Mouse (Mus musculus): ENCODE data around the gene Fgd3. TPM values are rescaled to one million over a fixed set of nuclear protein-coding genes. Genes with fewer than 3 reads are reported as not detected.
A peak's percentile ranks its signal among the peaks of the same experiment; 100 is the strongest.

The Fgd3 gene
- polyA plus RNA-seq (2015; fragmentation: Nextera tagmentation; extraction: Ambion mirVana), result 2.7 and 3.2 TPM in 2 replicates

DNA sequence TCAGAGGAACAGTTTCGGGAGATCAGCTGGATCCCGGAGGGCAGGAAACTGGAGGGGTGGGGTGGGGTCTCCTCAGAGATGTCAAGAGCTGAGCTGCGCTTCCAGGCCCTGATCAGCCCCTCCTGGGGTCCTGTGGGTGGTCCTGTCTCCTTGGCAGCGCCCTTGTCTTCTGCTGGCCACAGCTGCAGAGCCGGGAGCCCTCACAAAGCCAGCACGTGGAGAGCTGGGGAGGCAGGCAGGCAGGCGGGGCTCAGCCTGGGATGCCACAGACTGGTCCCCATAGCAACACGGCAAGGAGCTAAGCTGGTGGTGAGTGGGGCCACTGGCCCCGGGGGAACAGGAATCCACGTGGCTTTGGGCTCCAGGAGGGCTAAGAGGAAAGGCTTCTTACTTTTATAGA is at the start of gene Fgd3:
Gene Fgd3, minus strand, starts transcription at position 272 of the 400 bp plus-strand sequence.
- peaks cover 25% of the 10 kb centered on the region for H3K4me1 ChIP-seq (ENCODE audit: control insufficient read depth, insufficient read depth, low read length)
- H3K9me3 ChIP-seq (replicated peaks; ENCODE audit: control insufficient read depth, low read length, poor library complexity, severe bottlenecking), result no peaks in the 10 kb centered on the region
- H3K9ac ChIP-seq (ENCODE audit: low read depth, low read length), result peak within 1 kb of the TSS; percentile 63
- peak within 1 kb of the TSS; percentile 41 for H3K4me3 ChIP-seq (ENCODE audit: low read depth, low read length)
- 0 out of 2 replicates have a peak, but pooled peaks cover 2% of the 10 kb centered on the region for H3K36me3 ChIP-seq (ENCODE audit: control insufficient read depth, insufficient read depth, low read length)
- ATAC-seq, result peak; percentile 95
- peaks cover 13% of the 10 kb centered on the region; the same call in 1 of the 2 replicates for H3K27me3 ChIP-seq (ENCODE audit: control insufficient read depth, insufficient read depth, low read depth, low read length)
- WGBS, result under 1% methylated on average over 10 of the region's 10 CpGs
- peak within 1 kb of the TSS; percentile 15 for H3K27ac ChIP-seq (ENCODE audit: low read length)
- H3K4me2 ChIP-seq (ENCODE audit: low read length), result peak within 1 kb of the TSS; percentile 75

DNA sequence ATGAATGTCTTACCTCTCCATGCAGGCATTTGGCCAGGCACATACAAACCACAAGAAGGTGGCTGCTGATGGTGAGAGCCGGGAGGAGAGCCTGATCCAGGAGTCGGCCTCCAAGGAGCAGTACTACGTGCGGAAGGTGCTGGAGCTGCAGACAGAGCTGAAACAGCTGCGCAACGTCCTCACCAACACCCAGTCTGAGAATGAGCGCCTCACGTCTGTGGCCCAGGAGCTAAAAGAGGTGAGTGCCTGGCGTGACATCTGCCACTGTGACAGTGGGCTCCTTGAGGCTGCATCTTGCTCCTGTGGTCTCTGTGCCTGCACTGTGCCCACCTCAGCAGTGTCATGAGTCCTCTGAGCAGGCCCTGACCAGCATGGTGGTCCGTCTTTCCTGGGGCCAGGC is 49.3 kb upstream of the Fgd3 start:
- no peaks in the 10 kb centered on the region for H3K9me3 ChIP-seq (replicated peaks; ENCODE audit: control insufficient read depth, low read length, poor library complexity, severe bottlenecking)
- H3K4me1 ChIP-seq (ENCODE audit: control insufficient read depth, insufficient read depth, low read length), result no peaks in the 10 kb centered on the region
- no peak overlapping the region for H3K9ac ChIP-seq (ENCODE audit: low read depth, low read length)
- no peak overlapping the region for H3K4me2 ChIP-seq (ENCODE audit: low read length)
- H3K36me3 ChIP-seq (ENCODE audit: control insufficient read depth, insufficient read depth, low read length), result peaks cover 15% of the 10 kb centered on the region; the same call in 1 of the 2 replicates
- H3K4me3 ChIP-seq (ENCODE audit: low read depth, low read length), result no peak overlapping the region
- no peak for ATAC-seq
- no peaks in the 10 kb centered on the region for H3K27me3 ChIP-seq (ENCODE audit: control insufficient read depth, insufficient read depth, low read depth, low read length)
- WGBS, result 95% methylated on average over 10 of the region's 10 CpGs
- H3K27ac ChIP-seq (ENCODE audit: low read length), result no peak overlapping the region

DNA sequence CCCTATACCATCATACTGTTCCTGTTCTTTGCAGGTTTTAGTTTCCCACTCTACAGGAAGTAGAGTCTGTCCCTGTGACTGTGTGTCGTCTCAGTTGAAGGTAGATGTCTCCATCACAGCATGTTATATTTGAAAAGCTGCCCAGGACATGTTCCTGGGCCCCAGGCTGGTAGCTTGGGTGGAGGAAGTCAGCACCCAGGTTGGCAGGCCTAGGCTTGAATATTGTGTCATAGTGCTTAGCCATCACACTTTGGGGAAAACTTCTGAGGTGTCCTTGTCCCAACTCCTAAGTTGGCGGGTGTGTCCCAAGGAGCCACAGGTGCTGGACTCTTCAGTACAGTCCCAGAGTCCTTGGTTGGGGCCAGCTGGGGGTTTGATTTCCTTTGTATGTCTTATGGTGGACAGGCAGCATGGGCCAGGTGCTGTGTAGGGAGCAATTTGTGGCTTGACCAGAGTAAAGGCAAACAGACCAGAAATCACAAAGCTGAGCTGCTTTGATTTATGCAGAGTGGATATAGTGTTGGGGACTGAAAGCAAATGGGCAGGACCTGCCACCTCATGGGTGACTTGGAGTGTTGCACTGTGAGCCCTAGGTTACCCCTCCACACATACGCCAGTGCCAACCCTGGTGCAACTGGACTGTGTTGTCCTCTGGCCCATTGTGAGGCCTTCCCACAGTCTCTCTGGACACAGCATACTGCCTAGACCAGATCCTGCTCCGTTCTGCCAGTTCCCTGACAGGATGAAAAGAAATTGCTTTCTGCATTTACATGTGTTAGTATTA is 47.7 kb upstream of the Fgd3 start:
- H3K4me1 ChIP-seq (ENCODE audit: control insufficient read depth, insufficient read depth, low read length), result no peaks in the 10 kb centered on the region
- H3K4me3 ChIP-seq (ENCODE audit: low read depth, low read length), result no peak overlapping the region
- H3K36me3 ChIP-seq (ENCODE audit: control insufficient read depth, insufficient read depth, low read length), result peaks cover 15% of the 10 kb centered on the region; the same call in 1 of the 2 replicates
- ATAC-seq, result no peak
- H3K9ac ChIP-seq (ENCODE audit: low read depth, low read length), result no peak overlapping the region
- no peak overlapping the region for H3K4me2 ChIP-seq (ENCODE audit: low read length)
- 82% methylated on average over 4 of the region's 4 CpGs for WGBS
- H3K27me3 ChIP-seq (ENCODE audit: control insufficient read depth, insufficient read depth, low read depth, low read length), result no peaks in the 10 kb centered on the region
- no peaks in the 10 kb centered on the region for H3K9me3 ChIP-seq (replicated peaks; ENCODE audit: control insufficient read depth, low read length, poor library complexity, severe bottlenecking)
- no peak overlapping the region for H3K27ac ChIP-seq (ENCODE audit: low read length)

DNA sequence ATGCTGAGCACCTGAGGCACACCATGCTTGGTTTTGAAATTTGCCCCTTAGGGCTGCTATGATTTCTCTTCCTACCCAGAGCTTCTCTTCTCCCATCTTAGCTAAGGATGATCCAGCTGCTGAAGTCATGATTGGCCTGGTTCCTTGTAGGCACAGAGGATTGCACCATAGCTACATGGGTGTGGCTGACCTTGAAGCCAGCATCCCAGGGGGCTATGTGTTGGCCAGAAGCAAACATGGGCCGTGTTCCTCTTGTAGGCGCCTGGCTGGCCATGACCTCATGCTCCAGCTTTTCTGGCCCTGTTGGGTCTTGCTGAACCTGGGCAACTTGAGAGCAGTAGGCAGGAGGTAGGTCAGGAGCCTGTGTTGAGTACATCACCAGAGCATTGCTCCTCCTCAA is 44.6 kb upstream of the Fgd3 start:
- Histone ChIP-seq H3K9me3 (replicated peaks; ENCODE audit: control insufficient read depth, low read length, poor library complexity, severe bottlenecking) (no peaks in the 10 kb centered on the region), H3K36me3 (ENCODE audit: control insufficient read depth, insufficient read depth, low read length) (peaks cover 5% of the 10 kb centered on the region; the same call in 1 of the 2 replicates), H3K4me3 (ENCODE audit: low read depth, low read length) (no peak overlapping the region), H3K27ac (ENCODE audit: low read length) (no peak overlapping the region), H3K4me1 (ENCODE audit: control insufficient read depth, insufficient read depth, low read length) (peaks cover 3% of the 10 kb centered on the region; the same call in 1 of the 2 replicates), H3K4me2 (ENCODE audit: low read length) (no peak overlapping the region), H3K9ac (ENCODE audit: low read depth, low read length) (no peak overlapping the region), H3K27me3 (ENCODE audit: control insufficient read depth, insufficient read depth, low read depth, low read length) (no peaks in the 10 kb centered on the region)
- WGBS, result 98% methylated on average over 2 of the region's 2 CpGs
- no peak for ATAC-seq

DNA sequence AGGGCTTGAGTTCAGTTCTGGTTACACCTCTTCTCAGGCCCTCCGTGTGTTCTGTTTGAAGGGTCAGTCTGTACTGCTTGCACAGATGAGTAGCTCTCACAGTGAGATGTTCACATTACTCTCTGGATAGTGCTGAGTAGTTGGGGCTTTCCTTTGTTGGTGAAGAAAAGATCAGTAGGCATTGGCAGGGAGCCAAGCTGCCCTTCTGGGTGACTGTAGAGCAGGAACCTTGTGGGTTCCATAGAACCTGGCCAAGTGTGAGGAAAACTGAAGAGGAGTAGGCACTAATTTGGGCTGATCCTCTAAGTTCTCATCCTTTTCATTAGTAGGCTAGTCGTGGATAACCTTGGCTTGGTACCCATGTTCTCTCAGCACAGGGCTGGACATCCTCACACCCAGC is 42.7 kb upstream of the Fgd3 start:
- H3K4me2 ChIP-seq (ENCODE audit: low read length), result no peak overlapping the region
- H3K4me3 ChIP-seq (ENCODE audit: low read depth, low read length), result no peak overlapping the region
- H3K9ac ChIP-seq (ENCODE audit: low read depth, low read length), result no peak overlapping the region
- no peaks in the 10 kb centered on the region for H3K27me3 ChIP-seq (ENCODE audit: control insufficient read depth, insufficient read depth, low read depth, low read length)
- 68% methylated on average over 2 of the region's 2 CpGs for WGBS
- no peak for ATAC-seq
- no peak overlapping the region for H3K27ac ChIP-seq (ENCODE audit: low read length)
- peaks cover 3% of the 10 kb centered on the region; the same call in 1 of the 2 replicates for H3K4me1 ChIP-seq (ENCODE audit: control insufficient read depth, insufficient read depth, low read length)
- H3K36me3 ChIP-seq (ENCODE audit: control insufficient read depth, insufficient read depth, low read length), result no peaks in the 10 kb centered on the region
- H3K9me3 ChIP-seq (replicated peaks; ENCODE audit: control insufficient read depth, low read length, poor library complexity, severe bottlenecking), result no peaks in the 10 kb centered on the region

DNA sequence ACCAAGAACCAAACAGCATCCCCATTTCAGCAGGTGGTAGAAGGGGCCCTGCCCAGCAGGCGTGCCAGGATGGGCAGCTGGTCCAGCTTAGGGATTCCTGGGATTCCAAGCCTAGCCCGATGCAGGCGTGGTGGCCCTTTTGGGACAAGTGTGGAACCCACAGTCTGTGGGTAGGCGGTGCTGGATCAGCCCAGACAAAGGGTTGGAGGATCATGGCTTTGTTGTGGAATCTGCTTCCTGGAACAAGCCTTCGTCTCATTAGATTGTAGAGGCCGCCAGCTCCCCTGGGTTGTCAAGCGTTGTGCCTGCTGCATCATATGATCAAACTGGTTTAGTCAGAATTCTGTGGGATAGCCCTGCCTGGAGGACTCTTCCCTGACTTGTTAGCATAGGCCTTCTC is 42.3 kb upstream of the Fgd3 start:
- Histone ChIP-seq H3K27me3 (ENCODE audit: control insufficient read depth, insufficient read depth, low read depth, low read length) (no peaks in the 10 kb centered on the region), H3K4me1 (ENCODE audit: control insufficient read depth, insufficient read depth, low read length) (peaks cover 3% of the 10 kb centered on the region; the same call in 1 of the 2 replicates), H3K27ac (ENCODE audit: low read length) (no peak overlapping the region), H3K9ac (ENCODE audit: low read depth, low read length) (no peak overlapping the region), H3K9me3 (replicated peaks; ENCODE audit: control insufficient read depth, low read length, poor library complexity, severe bottlenecking) (no peaks in the 10 kb centered on the region), H3K36me3 (ENCODE audit: control insufficient read depth, insufficient read depth, low read length) (no peaks in the 10 kb centered on the region), H3K4me3 (ENCODE audit: low read depth, low read length) (no peak overlapping the region), H3K4me2 (ENCODE audit: low read length) (no peak overlapping the region)
- no peak for ATAC-seq
- 60% methylated on average over 7 of the region's 7 CpGs for WGBS

DNA sequence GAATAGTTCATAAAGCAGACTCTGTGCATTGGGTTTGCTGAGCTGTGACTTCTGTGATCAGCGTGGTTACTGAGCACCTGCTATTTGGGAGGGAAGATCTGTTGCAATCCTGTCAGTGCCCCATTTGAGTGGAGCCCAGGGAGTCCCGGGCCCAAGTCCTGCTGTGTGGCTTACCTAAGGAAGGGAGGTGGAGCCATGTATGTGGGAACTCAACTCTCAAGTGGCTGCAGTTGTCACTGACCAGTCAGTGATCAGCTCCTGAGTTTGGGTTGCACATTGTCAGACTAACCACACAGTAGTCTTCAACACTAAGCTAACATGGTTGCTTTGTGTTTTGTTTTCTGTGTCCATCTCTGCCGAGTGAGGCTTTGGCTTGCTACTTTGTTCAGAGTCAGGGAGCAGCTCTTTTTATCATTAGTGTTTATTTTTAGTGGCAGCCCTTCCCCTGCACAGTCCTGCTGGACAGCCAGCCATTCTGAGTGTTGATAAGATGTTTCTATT is 40.8 kb upstream of the Fgd3 start:
- no peak overlapping the region for H3K4me3 ChIP-seq (ENCODE audit: low read depth, low read length)
- no peak overlapping the region for H3K27ac ChIP-seq (ENCODE audit: low read length)
- peaks cover 3% of the 10 kb centered on the region; the same call in 1 of the 2 replicates for H3K4me1 ChIP-seq (ENCODE audit: control insufficient read depth, insufficient read depth, low read length)
- no peaks in the 10 kb centered on the region for H3K9me3 ChIP-seq (replicated peaks; ENCODE audit: control insufficient read depth, low read length, poor library complexity, severe bottlenecking)
- H3K27me3 ChIP-seq (ENCODE audit: control insufficient read depth, insufficient read depth, low read depth, low read length), result no peaks in the 10 kb centered on the region
- no peak overlapping the region for H3K9ac ChIP-seq (ENCODE audit: low read depth, low read length)
- H3K36me3 ChIP-seq (ENCODE audit: control insufficient read depth, insufficient read depth, low read length), result no peaks in the 10 kb centered on the region
- no peak for ATAC-seq
- no peak overlapping the region for H3K4me2 ChIP-seq (ENCODE audit: low read length)
- WGBS, result 34% methylated on average over 3 of the region's 3 CpGs

DNA sequence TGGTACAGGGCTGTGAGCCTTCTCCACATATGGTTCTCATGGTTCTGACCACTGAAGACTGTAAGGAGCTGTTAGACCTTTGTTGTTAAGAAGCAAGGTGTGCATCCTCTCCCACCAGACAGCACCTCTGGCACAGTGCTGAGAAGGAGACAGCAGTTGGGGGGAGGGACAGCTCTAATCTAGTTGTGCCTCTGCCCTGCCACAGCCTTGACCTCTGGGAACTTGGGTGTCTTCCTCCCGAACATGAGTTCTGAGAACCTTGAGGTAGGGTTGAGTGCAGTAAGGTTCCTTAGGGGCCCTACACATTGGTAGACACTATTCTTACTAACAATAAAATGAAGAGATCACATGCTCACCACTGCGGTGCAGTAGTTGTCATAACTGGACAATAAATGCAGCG is 38.1 kb upstream of the Fgd3 start:
- Histone ChIP-seq H3K4me2 (ENCODE audit: low read length) (no peak overlapping the region), H3K9me3 (replicated peaks; ENCODE audit: control insufficient read depth, low read length, poor library complexity, severe bottlenecking) (no peaks in the 10 kb centered on the region), H3K27ac (ENCODE audit: low read length) (no peak overlapping the region), H3K9ac (ENCODE audit: low read depth, low read length) (no peak overlapping the region), H3K4me1 (ENCODE audit: control insufficient read depth, insufficient read depth, low read length) (peaks cover 4% of the 10 kb centered on the region), H3K27me3 (ENCODE audit: control insufficient read depth, insufficient read depth, low read depth, low read length) (no peaks in the 10 kb centered on the region), H3K36me3 (ENCODE audit: control insufficient read depth, insufficient read depth, low read length) (no peaks in the 10 kb centered on the region), H3K4me3 (ENCODE audit: low read depth, low read length) (no peak overlapping the region)
- WGBS, result 91% methylated on average over 3 of the region's 3 CpGs
- no peak for ATAC-seq

DNA sequence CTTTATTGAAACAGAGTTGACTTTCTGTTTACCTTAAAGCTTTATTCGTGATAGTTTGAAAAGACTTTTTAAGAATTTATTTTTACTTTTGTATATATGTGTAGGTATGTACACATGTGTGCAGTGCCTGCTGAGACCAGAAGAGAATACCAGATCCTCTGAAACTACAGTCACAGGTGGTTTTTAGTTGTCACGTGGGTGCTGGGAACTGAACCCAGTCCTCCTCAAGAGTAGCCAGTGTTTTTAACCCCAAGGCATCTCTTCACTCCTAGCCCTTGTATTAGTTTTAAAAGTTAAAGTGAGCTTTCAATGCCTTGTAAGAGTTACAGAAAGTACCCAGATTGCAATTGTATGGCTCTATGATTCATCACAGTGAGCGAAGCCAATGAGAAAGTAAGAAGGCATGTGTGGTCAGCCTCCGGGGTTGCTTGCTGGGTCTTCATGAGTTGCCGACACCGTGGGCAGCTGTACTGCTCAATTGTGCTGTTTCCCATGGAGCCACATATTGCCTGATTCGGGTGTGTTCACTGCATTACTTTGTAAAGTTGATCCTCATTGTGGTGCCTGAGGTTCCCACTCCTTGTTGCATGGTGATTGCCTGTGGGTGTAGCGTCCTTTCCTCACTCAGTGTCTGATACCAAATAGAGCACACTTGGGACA is 37.4 kb upstream of the Fgd3 start:
- Histone ChIP-seq H3K27ac (ENCODE audit: low read length) (no peak overlapping the region), H3K27me3 (ENCODE audit: control insufficient read depth, insufficient read depth, low read depth, low read length) (no peaks in the 10 kb centered on the region), H3K4me2 (ENCODE audit: low read length) (no peak overlapping the region), H3K4me1 (ENCODE audit: control insufficient read depth, insufficient read depth, low read length) (peaks cover 11% of the 10 kb centered on the region), H3K9ac (ENCODE audit: low read depth, low read length) (no peak overlapping the region), H3K36me3 (ENCODE audit: control insufficient read depth, insufficient read depth, low read length) (no peaks in the 10 kb centered on the region), H3K9me3 (replicated peaks; ENCODE audit: control insufficient read depth, low read length, poor library complexity, severe bottlenecking) (no peaks in the 10 kb centered on the region), H3K4me3 (ENCODE audit: low read depth, low read length) (no peak overlapping the region)
- WGBS, result 97% methylated on average over 8 of the region's 8 CpGs
- no peak for ATAC-seq

Measured in midbrain, embryonic 16.5 days (tissue).